Mouse (Mus musculus) WW6 (cell line): ENCODE measurements around the gene Tifab.
A peak's percentile ranks its signal among the peaks of the same experiment; 100 is the strongest.

Experiments
- DNase-seq: peaks from one replicate; pipeline ENCODE4 v3.0.0-alpha.2; 2013; ENCODE audit warnings: low read depth, low spot score

Tifab gene

GRCm38 (mm10) chr13:56176310-56176709 is 2.4 kb downstream of the Tifab start:
- DNase-seq, result no peak

- DNase-seq, result no peak
These were observed 2.8 kb downstream of the Tifab start for GRCm38 (mm10) chr13:56175848-56176247.

DNA sequence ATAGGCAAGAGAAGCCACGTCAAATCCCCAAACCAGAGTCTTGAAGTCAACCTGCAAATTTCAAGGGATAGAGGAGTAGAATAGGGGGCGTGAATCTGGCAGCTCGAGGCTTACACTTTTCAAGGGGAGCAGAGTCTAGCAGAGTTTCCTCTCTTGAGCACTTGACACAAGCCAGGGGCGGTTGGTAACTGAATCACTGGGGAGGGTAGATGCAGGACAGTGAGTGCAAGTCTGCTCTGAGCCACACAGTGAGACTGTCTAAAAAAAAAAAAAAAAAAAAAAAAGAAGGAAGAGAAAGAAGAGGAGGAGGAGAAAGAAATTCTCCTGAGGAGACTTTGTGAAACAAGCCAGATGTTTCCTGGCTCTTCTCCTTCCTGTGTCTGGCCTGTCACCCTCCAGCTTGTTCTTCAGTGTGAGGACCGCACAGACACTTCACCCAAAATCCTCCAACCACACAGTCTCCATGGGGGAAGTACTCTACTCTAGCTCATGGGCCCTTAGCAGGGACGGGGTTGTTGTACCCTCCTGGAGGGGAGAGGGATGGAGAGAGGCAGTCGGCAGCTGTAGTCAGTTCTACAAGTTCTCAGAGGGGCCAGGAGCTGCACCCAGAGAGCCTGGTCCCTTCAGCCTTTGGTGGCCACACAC is 5.7 kb downstream of the Tifab start:
- DNase-seq, result no peak

- DNase-seq, result no peak
These were observed 6.6 kb downstream of the Tifab start for GRCm38 (mm10) chr13:56172106-56172505.

DNA sequence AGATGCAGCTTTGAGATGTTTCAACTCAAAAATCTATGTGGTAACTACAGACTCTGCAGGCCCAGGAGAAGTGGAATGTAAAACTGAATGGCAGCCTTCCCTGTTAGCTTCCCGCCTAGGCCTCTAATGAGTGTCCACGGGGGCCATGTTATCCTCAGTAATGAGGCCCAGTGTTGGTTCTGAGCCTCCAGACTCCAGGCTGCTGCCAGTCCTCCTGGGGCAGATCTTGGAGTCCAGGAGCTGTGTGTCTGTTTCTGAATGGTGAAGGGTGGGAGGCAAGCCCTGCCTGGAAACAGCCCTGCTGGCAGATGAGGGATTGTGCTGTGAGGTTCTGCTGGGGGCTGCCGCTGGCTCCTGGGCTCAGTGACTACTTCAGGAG is 10.3 kb downstream of the Tifab start:
- no peak for DNase-seq

GRCm38 (mm10) chr13:56167446-56168402 is 11.0 kb downstream of the Tifab start:
- DNase-seq, result no peak

DNA sequence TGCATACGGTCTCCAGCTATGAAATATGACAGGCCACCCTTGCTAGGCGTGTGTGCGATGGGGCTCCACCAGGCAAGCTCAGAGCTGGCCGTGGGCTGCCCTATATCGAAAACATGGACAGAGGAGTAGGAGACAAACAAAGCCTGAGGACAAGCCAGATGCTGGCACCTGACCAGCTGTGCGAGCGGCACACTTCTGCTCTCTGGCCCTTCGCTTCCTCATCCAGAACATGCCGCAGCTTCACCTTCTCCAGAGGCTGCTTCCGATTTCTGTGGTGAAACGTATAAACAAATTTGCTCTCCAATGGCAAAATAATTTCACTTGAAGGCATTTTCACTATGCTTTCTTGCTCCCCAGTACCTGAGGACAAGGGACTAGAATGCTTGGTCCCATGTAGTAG is 13.1 kb downstream of the Tifab start:
- DNase-seq, result no peak

- no peak for DNase-seq
These were observed 14.3 kb downstream of the Tifab start for GRCm38 (mm10) chr13:56164372-56164771.

DNA sequence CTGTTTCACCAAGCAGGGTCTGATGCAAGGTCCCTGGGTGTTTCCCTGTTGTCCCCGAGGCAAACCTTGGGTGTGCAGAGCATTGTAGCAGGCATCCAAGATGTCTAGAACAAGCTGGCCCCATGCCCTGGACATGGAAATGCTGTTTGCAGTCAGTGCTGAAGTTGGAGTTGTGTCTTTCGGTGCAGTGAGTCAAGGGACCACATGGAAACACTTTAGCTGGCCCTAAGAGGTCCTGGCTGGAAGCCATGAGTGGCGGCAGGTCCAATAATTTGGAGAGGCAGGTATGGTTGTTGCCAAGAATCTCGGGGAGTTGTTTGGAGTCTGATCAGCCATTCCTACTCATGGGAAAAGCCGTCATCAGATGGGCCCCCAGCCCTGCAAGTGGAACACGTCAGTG is 14.9 kb downstream of the Tifab start:
- DNase-seq, result no peak

- DNase-seq, result no peak
These were observed 15.8 kb downstream of the Tifab start for GRCm38 (mm10) chr13:56162859-56163258.

DNA sequence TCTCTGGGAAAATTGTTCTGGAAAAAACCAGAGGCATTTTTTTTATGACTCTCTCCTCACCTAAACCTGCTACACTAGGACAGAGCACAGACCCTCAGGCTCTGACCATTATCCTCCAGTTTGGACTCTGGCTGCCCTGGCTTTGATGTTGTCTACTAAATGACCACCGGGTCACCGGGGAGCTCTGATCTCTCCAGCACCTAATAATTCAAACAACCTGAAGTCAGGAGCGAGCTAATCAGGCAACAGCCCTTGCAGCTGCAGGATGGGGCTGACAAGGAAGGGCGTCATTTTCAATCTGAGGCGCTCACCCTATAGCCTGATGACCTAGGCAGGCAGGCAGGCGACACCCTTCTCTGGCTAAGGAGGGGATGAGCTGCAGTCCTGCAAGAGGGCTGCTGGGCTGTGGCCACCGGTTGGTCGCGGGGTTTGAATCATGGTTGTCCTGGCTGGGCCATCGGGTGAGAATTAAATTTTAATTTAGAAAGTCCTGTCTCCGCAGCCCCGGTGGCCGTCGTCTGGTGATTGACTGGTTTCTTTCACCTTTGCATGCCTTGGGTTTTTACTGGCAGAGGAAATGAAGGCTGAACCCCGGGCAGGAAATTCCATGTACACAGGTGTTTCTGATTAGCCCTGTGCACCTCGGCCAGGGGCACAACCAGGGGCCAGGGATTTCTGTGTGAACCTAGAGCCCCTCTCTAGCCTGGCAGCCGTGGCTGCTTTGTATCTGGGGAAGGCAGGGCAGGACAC is 18.9 kb downstream of the Tifab start:
- DNase-seq, result no peak

DNA sequence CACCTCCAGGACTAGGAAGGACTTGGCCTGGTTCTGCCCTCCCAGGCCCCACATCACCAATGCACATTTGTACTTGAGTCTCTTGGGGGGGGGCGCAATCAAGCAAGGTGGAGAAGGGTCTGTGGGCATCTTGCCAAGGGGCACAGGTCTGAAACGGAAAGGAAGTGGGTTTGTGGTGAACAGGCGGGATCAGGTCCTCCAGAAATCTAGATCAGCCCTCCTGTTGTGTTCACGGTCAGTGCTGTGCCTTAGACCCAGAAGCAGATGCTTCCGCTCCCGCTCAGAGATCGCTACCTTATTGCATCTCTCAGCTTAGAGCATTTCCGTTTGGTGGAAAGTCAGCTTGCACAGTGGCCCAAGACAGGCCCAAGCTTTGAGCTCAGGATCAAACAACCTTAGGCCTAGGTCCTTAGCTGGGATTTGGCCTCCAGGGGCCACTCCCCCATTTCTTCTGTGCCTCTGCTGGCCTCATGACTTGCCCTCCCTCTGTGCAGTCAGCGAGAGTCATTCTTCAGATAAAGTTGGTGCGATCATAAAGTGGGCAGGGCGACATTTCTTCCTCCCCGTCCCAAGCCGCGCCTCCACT is 19.6 kb downstream of the Tifab start:
- no peak for DNase-seq

- no peak for DNase-seq
These were observed 23.0 kb downstream of the Tifab start for GRCm38 (mm10) chr13:56155671-56156070.

- DNase-seq, result no peak
These were observed 23.6 kb downstream of the Tifab start for GRCm38 (mm10) chr13:56155048-56155447.

DNA sequence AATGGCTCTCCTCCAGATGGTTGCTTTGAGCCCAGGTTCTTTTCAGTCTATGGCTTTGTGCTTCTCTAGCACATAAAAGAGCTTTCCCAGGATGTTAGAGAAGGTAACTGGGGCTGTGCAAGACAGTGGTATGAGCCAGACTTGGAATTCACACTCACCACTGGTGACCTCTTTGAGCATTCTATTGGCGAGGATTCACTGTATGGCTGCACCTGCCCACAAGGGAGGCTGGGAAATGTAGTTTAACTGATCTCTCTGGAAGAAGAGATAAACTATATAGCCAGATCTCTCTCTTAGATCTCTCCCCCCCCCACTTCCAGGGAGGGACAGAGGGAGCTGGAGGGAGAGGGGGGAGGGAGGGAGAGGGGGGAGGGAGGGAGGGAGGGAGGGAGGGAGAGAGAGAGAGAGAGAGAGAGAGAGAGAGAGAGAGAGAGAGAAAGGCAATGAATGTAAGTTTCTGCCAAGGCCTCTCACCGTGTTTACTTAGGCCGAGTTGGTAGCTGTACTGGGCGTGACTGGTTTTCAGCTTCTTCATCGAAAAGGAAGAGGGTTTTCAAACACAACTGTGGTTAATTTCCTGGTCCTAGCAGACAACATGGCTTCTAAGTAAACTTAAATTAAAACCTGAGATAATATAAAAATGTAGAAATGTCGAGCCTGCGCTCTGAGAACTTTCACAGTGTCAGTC is 25.8 kb downstream of the Tifab start:
- no peak for DNase-seq

DNA sequence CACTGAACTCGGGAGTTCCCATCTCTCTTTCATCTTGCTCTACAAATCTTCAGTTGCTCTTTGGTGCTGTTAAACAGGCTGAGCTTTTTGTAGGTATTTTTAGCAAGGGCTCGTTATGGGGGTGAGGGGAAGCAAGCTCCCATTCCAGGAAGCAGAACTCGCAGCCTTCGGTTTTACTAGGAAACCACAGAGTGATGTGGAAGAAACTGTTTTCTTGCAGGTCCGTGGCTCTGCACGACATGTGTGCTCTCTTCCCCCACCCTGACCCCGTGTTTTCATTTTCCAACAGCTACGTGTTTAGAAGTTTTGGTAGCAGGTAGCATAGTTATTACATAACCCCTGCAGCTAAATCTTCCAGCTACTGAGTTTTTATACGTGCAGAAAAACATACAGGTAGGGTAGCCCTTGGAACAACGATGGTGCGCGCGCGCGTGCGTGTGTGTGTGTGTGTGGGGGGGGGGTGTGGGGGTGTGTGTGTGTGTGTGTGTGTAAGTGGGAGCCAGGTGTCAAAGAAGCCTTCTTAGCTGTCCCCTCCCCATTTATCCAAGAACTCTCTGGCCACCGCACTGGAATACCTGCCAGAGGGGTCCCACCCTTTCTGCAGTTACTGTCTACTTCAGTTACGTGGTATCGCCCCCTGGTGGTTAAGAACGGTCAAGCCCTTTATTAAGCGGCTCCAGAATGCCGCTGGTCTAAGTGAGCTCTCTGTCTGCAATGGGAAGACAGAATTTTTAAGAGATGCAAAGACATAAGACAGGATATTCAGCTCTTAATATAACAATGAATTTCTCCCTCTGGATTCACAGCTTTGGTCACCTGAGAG is 27.1 kb downstream of the Tifab start:
- peak; percentile 60 for DNase-seq

GRCm38 (mm10) chr13:56145523-56145922 is 33.2 kb downstream of the Tifab start:
- DNase-seq, result no peak

DNA sequence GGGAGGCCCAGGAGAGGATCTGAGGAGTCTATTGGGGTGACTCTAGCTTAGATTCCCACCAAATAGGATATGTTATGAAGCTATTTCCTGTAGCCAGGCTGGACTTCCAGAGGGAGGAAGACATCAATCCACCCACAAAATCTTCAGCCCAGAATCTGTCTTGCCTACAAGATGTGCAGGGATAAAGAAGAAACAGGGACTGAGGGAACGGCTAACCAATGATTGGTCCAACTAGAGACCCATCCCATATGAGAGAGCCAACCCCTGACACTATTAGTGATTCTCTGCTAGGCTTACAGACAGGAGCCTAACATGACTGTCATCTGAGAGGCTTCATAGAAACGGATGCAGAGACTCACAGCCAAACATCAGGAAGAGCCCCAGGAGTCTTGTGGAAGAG is 34.7 kb downstream of the Tifab start:
- no peak for DNase-seq

- peak; percentile 82 for DNase-seq
These were observed 35.6 kb downstream of the Tifab start for GRCm38 (mm10) chr13:56143151-56143513.

DNA sequence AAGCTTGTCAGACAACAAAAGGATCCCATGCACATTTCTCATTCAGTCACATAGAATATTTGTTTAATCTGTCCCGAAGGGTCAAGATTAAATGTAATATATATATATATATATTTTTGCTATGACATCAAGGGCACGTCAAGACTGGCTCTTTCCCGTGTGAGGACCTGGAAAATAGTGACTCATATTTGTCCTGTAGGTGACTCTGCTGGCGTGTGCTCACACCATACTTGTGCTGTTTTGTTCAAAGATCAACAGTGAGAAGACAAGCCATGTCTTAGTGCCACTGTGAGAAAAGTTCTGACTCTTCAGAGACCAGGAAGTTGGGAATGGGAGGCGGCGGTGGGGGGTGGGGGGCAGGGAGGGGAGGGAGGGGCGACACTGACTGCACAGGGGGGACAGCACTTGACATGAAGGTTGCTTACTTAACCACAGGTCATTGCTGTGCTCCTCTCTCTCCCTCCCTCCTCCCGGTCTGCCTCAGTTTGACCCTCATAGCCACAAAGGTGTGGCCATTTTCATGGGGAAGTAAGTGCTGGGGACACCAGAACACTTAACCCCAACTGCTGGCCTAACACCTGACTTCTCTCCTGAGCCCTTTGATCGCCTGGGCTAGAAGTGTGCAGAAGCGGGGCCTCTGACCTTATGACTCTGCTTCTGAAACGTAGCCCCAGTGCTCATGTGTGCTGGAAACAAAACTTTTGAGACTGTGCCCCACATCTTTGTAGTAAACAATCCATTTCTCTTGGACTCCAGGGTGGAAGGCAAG is 36.1 kb downstream of the Tifab start:
- no peak for DNase-seq
